Mouse (Mus musculus) gastrocnemius, adult 18-20 months (tissue): ENCODE results near the gene Zc3h15. TPM values are rescaled to one million over a fixed set of nuclear protein-coding genes. Genes with fewer than 3 reads are reported as not detected.
"Not testable (repeated sequence)": the region's sequence is repeated elsewhere in the genome, so short reads cannot be mapped to it uniquely, and the experiment has no call there.

Experiments used
- DNase-seq: peaks from one replicate; pipeline ENCODE4 v3.0.0; 2021; ENCODE audit warnings: low spot score
- long read RNA-seq, 2 experiments: library from polyadenylated mRNA; stranded (forward); transcript quantifications; one replicate each; pipeline ENCODE4 v2.0.0; 2021
- total RNA-seq, 2 experiments: library from RNA; stranded (reverse); gene quantifications; 2 replicates each; pipeline ENCODE4 v1.2.3; 2021

The Zc3h15 gene
- total RNA-seq = 10 to 100 TPM; 65.7 to 73.1 TPM
- long read RNA-seq, experiment 1, transcript Zc3h15-201 (10 exons, 2,111 nt) = major isoform, 96 of 102 reads
- long read RNA-seq, experiment 1, partial matches to known transcripts = 2 of 102 reads
- long read RNA-seq, experiment 1, other reads (novel, unspliced or antisense) = 4 of 102 reads
- long read RNA-seq, experiment 2, transcript Zc3h15-201 (10 exons, 2,111 nt) = major isoform, 71 of 76 reads
- long read RNA-seq, experiment 2, partial matches to known transcripts = 1 of 76 reads
- long read RNA-seq, experiment 2, other reads (novel, unspliced or antisense) = 4 of 76 reads

DNA sequence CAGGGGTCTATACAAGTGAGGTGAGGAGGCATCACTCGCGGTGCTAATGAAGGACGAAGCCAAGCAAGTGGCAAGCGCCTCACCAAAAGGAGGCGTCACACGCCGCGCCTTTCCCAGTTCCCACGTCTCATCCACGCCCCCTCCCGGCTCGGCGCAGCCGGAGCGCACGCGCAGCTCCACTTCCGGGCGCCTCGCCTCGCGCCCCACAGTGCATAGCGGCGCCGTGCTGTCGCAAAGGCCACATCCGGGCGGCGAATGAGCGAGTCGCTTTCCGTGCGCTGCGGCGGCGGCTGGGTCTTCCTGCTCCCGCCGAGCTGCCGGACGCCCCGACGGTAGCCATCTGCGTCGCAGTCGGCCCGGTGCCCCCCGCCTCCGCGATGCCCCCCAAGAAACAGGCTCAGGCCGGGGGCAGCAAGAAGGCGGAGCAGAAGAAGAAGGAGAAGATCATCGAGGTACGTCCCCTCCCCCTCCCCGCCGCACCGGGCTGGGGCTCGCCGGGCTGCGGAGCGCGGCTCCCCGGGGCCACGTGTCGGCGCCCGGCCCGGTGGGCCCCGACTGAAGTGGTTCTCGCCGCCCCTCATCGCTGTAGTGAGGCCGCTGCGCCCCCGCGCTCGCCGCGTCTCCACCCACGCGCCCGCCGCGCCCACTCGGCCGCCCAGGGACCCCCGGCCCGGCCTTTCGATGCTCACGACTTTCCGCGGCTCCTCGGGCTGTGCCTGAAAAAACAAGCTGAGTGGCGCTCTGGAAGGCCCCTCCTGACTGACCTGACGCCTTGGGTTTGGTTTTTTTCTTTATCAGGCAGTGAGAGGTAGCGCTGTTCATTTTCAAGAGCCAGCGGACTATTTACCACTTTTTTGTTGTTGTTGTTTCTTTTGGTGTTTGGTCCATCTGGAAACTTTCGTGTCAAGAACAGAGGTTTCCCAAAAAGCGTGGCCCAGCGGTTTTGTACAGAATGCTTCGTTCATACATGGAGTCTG, at the start of gene Zc3h15:
Gene Zc3h15 (plus strand): TSS at position 160 of the 977 bp plus-strand sequence.
- peak; percentile 92 for DNase-seq

DNA sequence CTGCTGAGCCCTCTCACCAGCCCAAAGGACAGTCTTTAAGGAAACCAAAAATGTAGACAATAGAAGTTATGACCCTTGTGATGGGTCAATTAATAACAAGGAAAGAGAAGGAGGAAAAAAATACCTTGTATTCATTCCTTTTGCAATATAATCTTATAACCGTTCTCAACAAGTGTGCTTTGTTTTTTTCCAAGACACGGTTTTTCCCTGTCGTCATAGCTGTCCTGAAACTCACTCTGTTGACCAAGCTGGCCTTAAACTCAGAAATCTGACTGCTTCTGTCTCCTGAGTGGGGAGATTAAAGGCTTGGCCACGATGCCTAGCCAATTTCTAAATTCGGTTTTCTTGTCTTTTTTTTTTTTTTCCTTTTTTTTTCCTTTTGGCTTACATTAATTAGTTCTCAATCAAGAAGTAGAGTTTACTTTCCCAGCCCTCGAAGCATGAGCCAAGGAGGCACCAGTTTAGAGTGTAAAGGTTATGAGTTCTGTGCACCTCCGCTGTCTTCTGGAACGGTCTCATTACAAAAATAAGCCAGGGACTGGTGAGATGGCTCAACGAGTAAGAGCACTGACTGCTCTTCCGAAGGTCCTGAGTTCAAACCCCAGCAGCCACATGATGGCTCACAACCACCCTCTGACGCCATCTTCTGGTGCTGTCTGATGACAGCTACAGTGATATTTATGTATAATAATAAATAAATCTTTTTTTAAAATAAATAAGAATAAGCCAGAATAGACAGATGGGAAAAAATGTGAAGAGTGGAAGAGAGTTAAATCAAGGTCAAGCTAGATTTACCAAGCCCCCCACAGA, 23.5 kb upstream of the Zc3h15 start:
- DNase-seq = no peak

DNA sequence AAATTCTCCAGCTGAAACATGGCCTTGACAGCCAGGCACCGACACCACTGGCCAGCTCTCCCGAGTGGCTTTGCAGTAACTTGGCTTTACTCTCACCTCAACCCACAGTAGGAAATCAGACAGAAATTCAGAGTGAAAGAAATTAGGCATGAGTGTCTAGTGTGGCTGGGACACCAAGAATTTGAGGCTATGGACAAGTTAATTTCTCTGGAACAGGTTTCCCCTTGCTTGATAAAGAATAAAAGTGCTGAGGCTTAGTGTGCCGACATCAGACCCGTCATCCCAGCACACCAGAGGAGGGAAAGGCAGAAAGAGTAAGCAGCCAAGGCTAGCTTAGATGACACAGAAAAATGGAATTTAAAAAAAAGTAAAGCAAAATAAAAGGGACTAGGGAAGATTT, 22.7 kb upstream of the Zc3h15 start:
- no peak for DNase-seq

DNA sequence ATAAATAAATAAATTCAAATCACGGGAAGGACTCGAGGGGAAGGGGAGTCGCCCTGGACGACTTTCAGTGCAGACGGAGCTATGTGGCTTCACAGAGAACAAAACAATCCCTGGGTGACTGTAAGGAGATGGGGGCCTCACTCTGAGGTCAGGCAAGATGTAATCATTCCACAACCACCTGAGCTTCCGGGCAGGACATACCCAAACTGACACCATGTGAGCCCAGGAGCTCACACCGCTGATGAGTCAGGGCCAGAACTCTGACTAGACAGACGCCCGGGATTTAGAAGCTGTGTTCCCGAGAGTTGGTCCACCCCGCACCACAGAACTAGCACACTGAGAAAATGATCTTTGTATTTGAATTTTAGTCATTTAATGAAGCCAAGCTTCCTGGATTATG, 21.4 kb upstream of the Zc3h15 start:
- no peak for DNase-seq

DNA sequence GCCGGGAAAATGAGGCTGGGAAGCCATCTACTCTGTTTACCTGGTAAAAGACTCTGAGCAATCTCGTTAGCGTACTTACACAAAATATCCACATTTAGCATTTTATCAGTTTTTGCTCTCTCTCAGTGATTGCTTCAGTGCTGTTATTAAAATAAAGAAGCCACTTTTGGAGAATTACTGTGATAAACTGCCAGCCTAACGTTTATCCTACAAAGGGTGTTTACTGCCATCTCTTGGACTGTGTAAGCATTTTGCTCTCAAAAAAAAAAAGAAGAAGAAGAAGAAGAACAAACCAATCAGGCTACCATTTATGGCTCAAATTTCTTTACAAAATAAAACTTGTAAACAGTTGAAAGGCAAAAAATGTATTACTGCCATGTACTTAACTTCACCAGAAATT, 20.2 kb upstream of the Zc3h15 start:
- DNase-seq = no peak

DNA sequence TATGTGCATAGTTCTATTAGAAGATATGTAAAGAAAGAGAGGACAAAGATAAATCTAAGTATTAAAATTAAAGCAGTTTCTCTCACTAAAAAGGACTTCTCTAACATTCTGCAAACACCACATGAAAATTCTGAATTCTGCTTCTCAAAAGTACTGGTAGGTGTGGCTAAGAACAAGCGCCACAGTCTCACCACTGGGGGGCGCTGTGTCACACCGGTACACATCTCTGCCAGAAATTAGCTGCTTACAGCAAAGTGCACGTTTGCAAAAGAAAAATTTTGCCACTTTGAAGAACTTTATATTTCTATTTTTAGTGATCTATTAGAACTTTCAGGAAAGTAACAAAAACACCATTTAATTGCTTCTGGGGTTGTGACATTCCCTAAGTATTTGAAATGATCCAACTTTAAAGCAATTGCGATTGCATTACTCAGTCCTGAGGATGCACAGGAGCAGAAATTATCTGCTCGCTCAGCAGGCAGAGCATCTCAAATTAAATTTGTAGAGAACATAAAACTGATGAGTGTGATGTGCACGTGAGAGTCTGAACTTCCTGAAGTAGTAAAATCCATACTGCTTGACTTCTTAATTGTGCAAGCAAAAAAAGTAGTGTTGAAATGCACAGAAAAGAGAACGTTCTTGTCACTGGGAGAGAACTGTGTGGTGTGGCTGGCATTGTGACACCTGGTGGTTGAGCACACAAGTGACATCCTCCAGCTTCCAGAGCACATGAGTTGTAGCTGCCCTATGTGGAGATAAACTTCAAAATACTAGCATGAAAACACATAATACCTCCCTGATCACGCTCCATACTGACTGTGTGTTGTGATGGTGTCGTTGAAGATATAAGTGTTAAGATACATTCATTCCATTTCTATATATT, 18.8 kb upstream of the Zc3h15 start:
- DNase-seq = peak; percentile 64

DNA sequence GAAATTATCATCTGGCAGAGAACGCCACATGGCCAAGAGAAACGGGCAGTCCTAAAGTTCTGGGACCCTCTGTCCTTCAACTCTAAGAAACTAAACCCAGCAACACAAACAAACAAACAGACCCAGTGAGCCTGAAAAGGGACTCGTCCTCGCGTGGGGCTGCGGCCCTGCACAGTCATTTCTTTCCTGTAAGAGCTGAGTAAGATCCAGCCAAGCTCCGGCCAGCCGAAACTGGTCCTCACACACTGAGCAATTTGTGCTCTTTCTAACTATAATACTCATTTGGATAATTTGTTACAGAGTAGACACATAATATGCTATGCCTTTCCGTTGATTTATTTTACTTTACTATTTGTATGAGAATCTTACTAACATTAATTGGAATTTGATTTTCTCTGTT, 17.4 kb upstream of the Zc3h15 start:
- no peak for DNase-seq

DNA sequence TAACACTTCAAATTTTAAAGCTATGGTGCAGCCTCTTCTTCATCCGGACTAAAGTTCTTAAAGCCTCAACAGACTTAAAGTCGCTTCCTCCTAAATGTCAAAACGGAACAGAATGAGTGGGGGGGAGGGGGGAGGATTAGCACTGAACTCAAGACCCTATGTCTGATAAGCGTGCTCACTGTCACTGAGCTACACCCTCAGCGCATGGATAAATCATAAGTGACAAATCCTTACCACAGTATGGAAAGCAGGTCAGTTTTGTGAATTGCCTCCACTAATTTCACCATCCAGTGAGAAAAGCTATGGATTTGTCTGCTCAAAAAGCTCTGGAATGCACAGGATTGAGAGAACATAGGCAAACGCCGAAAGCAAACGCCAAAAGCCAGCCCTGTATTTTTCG, 16.7 kb upstream of the Zc3h15 start:
- no peak for DNase-seq

DNA sequence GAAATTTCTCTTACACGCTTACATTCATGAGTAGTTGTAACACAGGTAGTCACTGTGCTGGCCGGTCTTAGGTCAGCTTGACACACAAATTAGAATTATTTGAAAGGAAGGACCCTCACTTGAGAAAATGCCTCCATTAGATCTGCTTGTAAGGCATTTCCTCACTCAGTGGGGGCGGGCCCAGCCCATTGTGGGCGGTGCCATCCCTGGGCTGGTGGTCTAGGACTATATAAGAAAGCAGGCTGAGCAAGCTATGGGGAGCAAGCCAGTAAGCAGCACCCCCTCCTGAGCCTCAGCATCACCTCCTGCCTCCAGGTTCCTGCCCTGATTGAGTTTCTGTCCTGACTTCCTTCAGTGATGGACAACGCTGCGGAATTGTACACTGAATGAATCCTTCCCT, 16.3 kb upstream of the Zc3h15 start:
- no peak for DNase-seq

DNA sequence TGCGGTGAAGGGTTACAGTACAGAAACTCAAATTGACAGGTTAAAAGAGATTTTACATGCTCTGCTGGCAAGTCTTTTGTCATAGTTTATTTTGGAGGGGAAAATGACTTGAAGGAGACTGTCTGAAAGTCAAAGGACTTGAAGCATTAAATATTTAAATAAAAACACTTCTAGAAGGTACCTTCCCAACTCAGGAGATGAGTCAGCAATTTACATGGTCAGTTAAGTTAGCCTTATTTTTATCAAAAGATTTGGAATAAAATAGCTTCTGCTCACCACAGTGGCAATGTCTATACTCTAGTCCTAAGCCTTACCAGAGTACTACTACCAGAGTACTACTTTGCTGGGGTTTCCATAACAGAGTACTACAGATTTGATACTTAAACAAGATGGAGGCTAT, 2.2 kb upstream of the Zc3h15 start:
- no peak for DNase-seq

DNA sequence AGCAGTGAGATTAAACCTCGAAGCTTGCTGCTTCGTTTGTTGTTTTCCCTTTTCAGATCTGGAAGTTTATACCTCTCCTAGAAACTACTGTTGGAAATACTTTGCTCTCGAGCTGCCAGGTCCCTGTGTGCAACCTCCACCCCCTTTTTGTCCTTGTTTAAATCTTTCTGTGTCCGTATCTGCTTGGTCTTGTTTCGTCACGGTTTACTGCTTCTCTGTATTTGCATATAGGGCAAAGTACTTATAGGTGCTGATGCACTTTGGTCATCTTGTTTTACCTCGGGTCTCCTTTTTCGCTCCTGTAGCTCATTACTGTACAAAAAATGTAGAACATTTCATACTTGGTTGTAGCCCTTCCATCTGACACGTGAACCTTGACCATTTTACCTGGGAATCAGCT, 4.7 kb downstream of the Zc3h15 start:
- DNase-seq = no peak

DNA sequence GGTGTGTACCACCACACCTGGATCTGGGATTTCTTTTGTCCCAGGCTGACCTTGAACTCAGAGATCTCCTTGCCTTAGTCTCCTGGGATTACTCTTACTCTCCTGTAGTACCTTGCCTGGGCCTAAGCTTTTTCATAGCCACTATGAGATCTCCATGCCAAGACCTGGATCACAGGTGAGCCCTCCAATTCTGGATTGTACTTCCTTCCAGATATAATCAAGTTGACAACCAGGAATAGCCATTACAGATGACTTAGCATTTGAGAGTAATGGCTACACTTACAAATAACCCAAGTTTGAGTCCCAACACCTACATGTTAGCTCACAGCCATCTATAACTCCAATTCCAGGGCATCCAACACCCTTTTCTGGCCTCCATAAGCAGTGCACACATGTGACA, 8.4 kb downstream of the Zc3h15 start:
- DNase-seq = no peak

DNA sequence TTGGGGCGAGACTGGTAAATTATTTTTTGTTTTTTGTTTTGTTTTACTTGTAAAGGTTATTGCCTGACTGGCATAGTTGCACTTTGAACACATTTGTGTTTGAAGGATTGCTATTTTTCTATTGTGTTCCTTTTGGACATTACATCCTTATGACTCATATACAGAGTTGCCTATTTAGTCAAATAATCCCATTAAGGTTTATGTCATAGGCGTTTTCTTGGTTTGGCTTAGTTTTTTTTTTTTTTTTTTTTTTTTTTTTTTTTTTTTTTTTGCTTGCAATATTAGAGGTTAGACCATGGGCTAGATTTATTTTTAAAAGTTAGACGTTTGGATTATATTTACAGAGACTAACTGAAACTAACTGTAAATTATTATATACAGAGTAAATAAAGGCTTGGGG, 15.0 kb downstream of the Zc3h15 start:
- no peak for DNase-seq

DNA sequence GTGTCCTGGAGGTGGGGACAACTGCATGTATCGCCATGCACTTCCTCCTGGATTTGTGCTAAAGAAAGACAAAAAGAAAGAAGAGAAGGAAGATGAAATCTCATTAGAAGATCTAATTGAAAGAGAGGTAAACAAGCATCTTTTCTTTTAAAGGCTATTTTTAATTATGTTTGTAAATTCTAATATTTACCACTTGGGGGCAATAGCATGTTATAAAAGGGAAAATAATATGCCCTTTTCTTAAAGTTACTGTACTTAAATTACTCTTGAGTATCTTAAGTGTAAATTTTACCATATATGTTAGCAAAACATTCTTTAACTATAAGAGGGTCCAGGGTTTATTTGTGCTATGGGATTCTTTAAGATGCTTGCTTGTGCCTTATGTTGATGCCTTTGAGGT, 15.9 kb downstream of the Zc3h15 start:
- DNase-seq = no peak

DNA sequence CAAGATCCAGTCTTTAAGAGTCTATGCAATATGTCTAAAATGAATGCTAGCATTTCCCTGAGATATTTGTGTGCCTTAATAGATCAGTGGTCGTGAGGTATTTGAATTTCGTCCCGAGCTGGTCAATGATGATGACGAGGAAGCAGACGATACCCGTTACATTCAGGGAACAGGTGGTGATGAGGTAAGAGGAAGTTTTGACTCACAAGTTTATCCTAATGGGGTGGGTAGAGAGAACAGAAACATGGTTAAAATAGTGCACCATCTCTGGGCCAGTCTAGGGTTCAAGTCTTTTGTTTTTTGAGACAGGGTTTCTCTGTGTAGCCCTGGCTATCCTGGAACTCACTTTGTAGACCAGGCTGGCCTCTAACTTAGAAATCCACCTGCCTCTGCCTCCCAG, 17.1 kb downstream of the Zc3h15 start:
- DNase-seq = no peak

DNA sequence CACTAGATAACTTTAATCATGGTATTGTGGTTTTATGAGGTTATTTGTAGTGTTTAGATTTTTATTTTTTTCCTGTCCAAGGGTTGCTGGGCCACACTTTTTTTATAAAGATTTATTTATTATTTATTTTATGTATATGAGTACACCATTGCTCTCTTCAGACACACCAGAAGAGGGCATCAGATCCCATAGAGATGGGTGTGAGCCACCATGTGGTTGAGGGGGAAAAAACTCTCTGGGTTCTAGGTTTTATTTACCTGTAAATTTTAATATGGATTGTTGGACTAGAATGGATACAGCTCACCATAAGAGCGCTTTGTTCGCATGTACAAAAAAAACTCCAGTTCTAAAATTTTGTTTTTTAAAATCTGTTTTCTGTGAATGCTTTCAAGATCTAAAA, 20.8 kb downstream of the Zc3h15 start:
- DNase-seq = not testable (repeated sequence)

DNA sequence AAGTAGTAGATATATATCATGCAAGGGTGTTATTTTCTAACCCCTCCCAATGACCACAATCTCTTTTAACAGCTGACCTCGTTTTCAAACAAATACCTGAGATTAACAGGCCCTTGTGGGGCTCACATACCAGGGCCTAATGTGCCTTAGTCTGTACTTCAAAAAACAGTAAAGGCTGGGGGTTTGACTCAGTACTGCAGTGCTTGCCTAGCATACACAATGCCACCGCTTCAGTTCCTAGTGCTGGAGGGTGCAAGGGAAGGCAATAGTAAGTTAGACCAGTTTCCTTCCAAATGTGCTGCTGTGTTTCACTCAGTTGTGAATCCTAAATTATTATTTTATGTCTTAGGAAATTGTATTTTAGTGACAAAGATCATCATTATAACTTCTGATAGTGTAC, 23.2 kb downstream of the Zc3h15 start:
- DNase-seq = no peak

DNA sequence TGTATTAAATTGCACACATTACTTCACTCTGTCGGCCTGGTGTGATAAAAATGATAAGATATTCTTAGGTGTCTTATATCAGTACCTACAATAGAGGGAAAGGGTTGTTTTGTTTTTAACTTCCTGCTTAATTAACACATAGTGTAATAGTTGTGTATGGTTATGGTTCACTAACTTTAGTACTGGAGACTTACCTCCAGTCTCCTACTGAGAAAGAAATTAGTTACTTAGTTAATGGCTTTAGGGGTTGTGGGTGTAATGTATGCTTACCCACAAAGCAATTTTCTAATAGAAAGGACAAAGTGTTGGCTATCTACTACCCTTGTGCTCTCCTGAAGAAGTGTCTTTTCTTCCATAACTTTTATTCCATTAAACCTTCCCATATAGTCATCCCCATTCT, 23.8 kb downstream of the Zc3h15 start:
- no peak for DNase-seq

DNA sequence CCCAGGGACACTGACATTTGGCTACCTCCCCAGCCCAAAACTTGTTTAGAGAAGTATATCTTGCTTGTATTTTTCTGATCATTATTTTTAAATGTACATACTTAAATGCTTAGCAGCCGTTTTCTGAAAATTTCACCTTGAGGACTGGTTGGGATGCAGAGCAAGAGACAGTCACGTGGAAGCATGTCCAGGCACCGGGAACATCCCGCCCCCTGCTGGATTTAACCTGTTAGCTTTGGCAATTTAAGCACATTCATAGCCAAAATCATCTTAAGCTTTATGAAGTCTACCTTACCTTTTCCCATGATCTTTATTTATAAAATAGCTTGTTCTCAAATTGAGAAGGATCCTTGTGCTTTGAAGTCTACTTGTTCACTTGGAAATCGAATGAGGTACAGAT, 25.8 kb downstream of the Zc3h15 start:
- no peak for DNase-seq

DNA sequence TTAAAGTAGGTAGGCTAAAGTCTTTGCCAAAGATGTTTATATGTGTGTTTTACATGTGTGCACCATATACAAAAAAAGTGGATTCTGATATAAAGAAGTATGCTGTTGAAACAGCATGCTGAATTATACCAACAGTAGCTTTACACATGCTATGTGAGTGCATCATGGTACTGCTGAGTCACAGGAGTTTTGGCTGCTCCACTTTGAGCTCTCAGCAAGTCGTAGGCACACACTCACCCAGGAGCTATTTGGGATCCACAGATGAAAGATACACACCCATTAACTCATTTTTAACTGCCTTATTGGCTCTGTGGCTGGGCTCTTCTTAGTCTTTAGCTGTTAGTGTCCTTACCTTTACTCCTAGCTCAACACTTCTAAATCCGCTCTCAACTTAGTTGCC, 27.6 kb downstream of the Zc3h15 start:
- no peak for DNase-seq

DNA sequence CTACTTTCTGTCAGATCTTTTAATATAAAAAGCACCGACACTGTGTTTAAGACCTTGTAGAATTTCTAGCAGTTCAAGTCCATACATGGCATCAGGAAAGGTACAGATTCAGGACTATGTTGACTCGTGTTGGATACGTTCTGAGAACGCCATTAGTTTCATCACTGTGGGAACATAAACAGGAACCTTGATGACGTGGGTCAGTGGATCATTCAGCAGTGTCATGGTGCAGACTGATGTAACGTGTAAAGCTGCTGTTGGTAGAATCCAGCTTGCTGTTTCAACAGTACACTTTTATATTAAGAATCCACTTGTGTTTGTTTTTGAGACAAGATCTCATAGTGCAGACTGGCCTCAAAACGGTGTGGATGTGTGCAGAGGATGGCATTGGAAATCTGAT, 28.8 kb downstream of the Zc3h15 start:
- DNase-seq = no peak
